ENCODE assay signal across 16 mouse cellular contexts in genomic region chr11:61618131-61618530, GRCm38 (mm10). TPM values are rescaled to one million over a fixed set of nuclear protein-coding genes. Genes with fewer than 3 reads are reported as not detected.
A peak's percentile ranks its signal among the peaks of the same experiment; 100 is the strongest.
DNase-seq lines count a peak whose midpoint lies in the region; ATAC-seq and TF ChIP-seq lines count a peak whose summit lies in the region.
"Had no signal": no experiment of that assay in that cellular context is flagged by ENCODE, and none has a peak within 500 bp of the region (broad histone marks: within the 10 kb centered on the region; RNA-seq: fewer than 3 reads in every experiment).

No protein-coding gene starts in this region.

- no peaks in the 10 kb centered on the region; the same call in 1 of the 2 replicates for H3K4me1 ChIP-seq in liver, adult 2 months (ENCODE audit: control insufficient read depth, insufficient read depth, low read length)
- H3K4me1 ChIP-seq in liver, embryonic 12.5 days, result peaks cover 11% of the 10 kb centered on the region
- peaks cover 8% of the 10 kb centered on the region for H3K4me1 ChIP-seq in forebrain, embryonic 15.5 days

- H3K4me2 ChIP-seq in liver, embryonic 12.5 days, result no peak overlapping the region
- no peak overlapping the region for H3K4me2 ChIP-seq in forebrain, embryonic 15.5 days (replicated peaks)
- H3K4me2 ChIP-seq: embryonic facial prominence, embryonic 12.5 days; forebrain, embryonic 12.5 days had no signal

- no peaks in the 10 kb centered on the region for H3K27me3 ChIP-seq in liver, adult 2 months (ENCODE audit: control insufficient read depth, insufficient read depth, low read length)
- H3K27me3 ChIP-seq in liver, embryonic 12.5 days (replicated peaks), result peaks cover 95% of the 10 kb centered on the region
- no peaks in the 10 kb centered on the region for H3K27me3 ChIP-seq in forebrain, embryonic 15.5 days
- H3K27me3 ChIP-seq: embryonic facial prominence, embryonic 12.5 days had no signal

- no peak for TF ChIP-seq POLR2A in liver, adult 2 months (IDR thresholded peaks at IDR 0.05; ENCODE audit: extremely low read depth, insufficient read depth, low read length)

- no peaks in the 10 kb centered on the region for H3K79me2 ChIP-seq in liver, adult 2 months (ENCODE audit: control insufficient read depth, insufficient read depth, low read length)

- H3K36me3 ChIP-seq in liver, adult 2 months (ENCODE audit: control insufficient read depth, insufficient read depth, low read length), result no peaks in the 10 kb centered on the region
- H3K36me3 ChIP-seq in liver, embryonic 12.5 days, result no peaks in the 10 kb centered on the region
- no peaks in the 10 kb centered on the region for H3K36me3 ChIP-seq in forebrain, embryonic 15.5 days
- H3K36me3 ChIP-seq: embryonic facial prominence, embryonic 12.5 days; forebrain, embryonic 12.5 days had no signal

- no peak overlapping the region for H3K4me3 ChIP-seq in liver, adult 2 months (ENCODE audit: insufficient read depth, low read depth, low read length)
- no peak overlapping the region for H3K4me3 ChIP-seq in liver, embryonic 12.5 days
- H3K4me3 ChIP-seq in forebrain, embryonic 15.5 days, result no peak overlapping the region
- H3K4me3 ChIP-seq: embryonic facial prominence, embryonic 12.5 days; forebrain, embryonic 12.5 days had no signal

- no peaks in the 10 kb centered on the region for H3K9me3 ChIP-seq in liver, embryonic 12.5 days (replicated peaks)
- H3K9me3 ChIP-seq in forebrain, embryonic 15.5 days, result no peaks in the 10 kb centered on the region
- H3K9me3 ChIP-seq: embryonic facial prominence, embryonic 12.5 days; forebrain, embryonic 12.5 days had no signal

- no peak for ATAC-seq in cerebellum, adult (ENCODE audit: insufficient number of reproducible peaks, low FRiP score, low TSS enrichment)
- no peak for ATAC-seq in liver, embryonic 12.5 days
- no peak for ATAC-seq in megakaryocyte-erythroid progenitor cell, adult 5-6 weeks (replicated peaks; ENCODE audit: low FRiP score, low TSS enrichment, poor library complexity, severe bottlenecking)
- ATAC-seq in forebrain, embryonic 15.5 days (replicated peaks), result no peak
- ATAC-seq: hindbrain, embryonic 16.5 days had no signal

- TF ChIP-seq CTCF in liver, adult 2 months (IDR thresholded peaks at IDR 0.05; ENCODE audit: low read depth, low read length), result no peak

- 89% methylated on average over 8 of the region's 8 CpGs for WGBS in liver, adult 2 months
- 77% methylated on average over 8 of the region's 8 CpGs for WGBS in liver, embryonic 12.5 days (ENCODE audit: insufficient replicate concordance)
- WGBS in forebrain, embryonic 15.5 days, result 89% methylated on average over 8 of the region's 8 CpGs

- no peak overlapping the region for H3K9ac ChIP-seq in liver, adult 2 months (ENCODE audit: low read depth, low read length)
- H3K9ac ChIP-seq in liver, embryonic 12.5 days, result no peak overlapping the region
- no peak overlapping the region for H3K9ac ChIP-seq in forebrain, embryonic 15.5 days (replicated peaks)
- H3K9ac ChIP-seq: embryonic facial prominence, embryonic 12.5 days; forebrain, embryonic 12.5 days; liver, embryonic 14.5 days had no signal

- intact Hi-C loops in heart, postnatal 14 days (cut with DNase I), result loop anchor here (2.0 kb wide), 1 partner anchor 39 kb away; the partner anchor contains the start of gene Epn2

- peak; percentile 19 for DNase-seq in cerebellum, adult 9-10 months
- DNase-seq in liver, adult 2 months (ENCODE audit: extremely low read depth, low read depth, low spot score), result peak; percentile 27
- peak; percentile 59 to 60 for DNase-seq in heart, postnatal 14 days
- peak; percentile 74 for DNase-seq in skeletal muscle tissue, adult 2 months (ENCODE audit: low read depth, low spot score)
- DNase-seq: adrenal gland, adult 8-10 months; cerebellum, postnatal 25 days; right cerebral cortex, postnatal 25 days had no signal

- H3K27ac ChIP-seq in liver, adult 2 months (replicated peaks; ENCODE audit: insufficient read depth, low read depth, low read length), result no peak overlapping the region; the same call in 1 of the 2 replicates
- H3K27ac ChIP-seq in liver, embryonic 12.5 days, result no peak overlapping the region
- no peak overlapping the region for H3K27ac ChIP-seq in forebrain, embryonic 15.5 days (replicated peaks)
- H3K27ac ChIP-seq: embryonic facial prominence, embryonic 12.5 days; forebrain, embryonic 12.5 days; liver, embryonic 14.5 days; stomach, postnatal 0 days had no signal

RNA-seq across cellular contexts. Expression of gene Grap, which starts 34.9 kb away (rescaled TPM):
- total RNA-seq in liver, adult 2 months (2014; rRNA removed), result 3.8 and 5.0 TPM in 2 replicates
- polyA plus RNA-seq in liver, adult 2 months (2012; rRNA removed), result 2.8 and 3.4 TPM in 2 replicates
- 6.4 and 8.8 TPM in 2 replicates for polyA plus RNA-seq in liver, embryonic 12.5 days (2016; fragmentation: Nextera tagmentation; extraction: Ambion mirVana)
- total RNA-seq in heart, postnatal 14 days (2021), result 10 to 100 TPM; 13.9 to 15.4 TPM
- 2.2 and 2.4 TPM in 2 replicates for total RNA-seq in megakaryocyte-erythroid progenitor cell, adult 5-6 weeks (2014; fragmentation: Nextera tagmentation)
- 1.3 TPM in 1 of 2 replicates, not detected in the other for total RNA-seq in megakaryocyte-erythroid progenitor cell, adult 5-6 weeks (2017)
- polyA plus RNA-seq in forebrain, embryonic 15.5 days (2015; fragmentation: Nextera tagmentation; extraction: Ambion mirVana), result 8.0 and 9.1 TPM in 2 replicates

RNA-seq across cellular contexts. Expression of gene Epn2, which starts 38.6 kb away (rescaled TPM):
- 5.7 and 6.1 TPM in 2 replicates for total RNA-seq in liver, adult 2 months (2014; rRNA removed)
- 3.2 and 4.5 TPM in 2 replicates for polyA plus RNA-seq in liver, adult 2 months (2012; rRNA removed)
- polyA plus RNA-seq in liver, embryonic 12.5 days (2016; fragmentation: Nextera tagmentation; extraction: Ambion mirVana), result 5.2 and 6.2 TPM in 2 replicates
- 10 to 100 TPM; 23.4 to 29.8 TPM for total RNA-seq in heart, postnatal 14 days (2021)
- 2.2 TPM in 1 of 2 replicates, not detected in the other for total RNA-seq in megakaryocyte-erythroid progenitor cell, adult 5-6 weeks (2014; fragmentation: Nextera tagmentation)
- 0.38 and 4.1 TPM in 2 replicates for total RNA-seq in megakaryocyte-erythroid progenitor cell, adult 5-6 weeks (2017)
- polyA plus RNA-seq in forebrain, embryonic 15.5 days (2015; fragmentation: Nextera tagmentation; extraction: Ambion mirVana), result 64.6 and 67.3 TPM in 2 replicates

Comparison
In these comparisons a context has a peak if more than half of its experiments do, and no peak if none do; other contexts are left out.
1. DNase-seq: peak in every context shown above with its lines; median percentile 74 in skeletal muscle tissue, adult 2 months; 60 in heart, postnatal 14 days; 27 in liver, adult 2 months; 19 in cerebellum, adult 9-10 months.